Mouse (Mus musculus) liver, embryonic 14.5 days (tissue): ENCODE results near the gene Elac2.

ENCODE experiments used
- CTCF ChIP-seq: IDR thresholded peaks from 2 replicates; pipeline ENCODE4 v1.5.1; 2016; ENCODE audit warnings: antibody characterized with exemption, low read depth, control low read depth
- EP300 ChIP-seq: IDR thresholded peaks from 2 replicates; pipeline ENCODE4 v1.6.1; 2016; ENCODE audit warnings: antibody characterized with exemption, low read depth

- TF ChIP-seq CTCF (no peak), EP300 (no peak)
Observed at GRCm38 (mm10) chr11:65039517-65040095, 60.8 kb downstream of the Elac2 start.
